Mouse (Mus musculus) heart, postnatal 0 days (tissue): ENCODE data around the gene Lamc3. TPM values are rescaled to one million over a fixed set of nuclear protein-coding genes. Genes with fewer than 3 reads are reported as not detected.
A peak's percentile ranks its signal among the peaks of the same experiment; 100 is the strongest.

ENCODE experiments used
- ATAC-seq: fragments of 200-750 bp; cut with Nextera tagmentation; 2 replicates; pipeline ENCODE4 v1.8.0; 2017; ENCODE audit warnings: low read depth, moderate number of reproducible peaks, moderate library complexity; ENCODE audit not compliant: insufficient read depth
- DNase-seq: peaks from one replicate; pipeline ENCODE4 v3.0.0-alpha.2; 2016; ENCODE audit warnings: low spot score
- H3K27ac ChIP-seq: fragments of 300-500 bp; sonication (generic); 2 replicates; pipeline ENCODE4 v1.5.1; 2014; ENCODE audit warnings: low read depth, mild to moderate bottlenecking
- H3K27me3 ChIP-seq: fragments of 300-500 bp; sonication (generic); 2 replicates; pipeline ENCODE4 v1.6.1; 2014; ENCODE audit warnings: low read length, mixed read lengths; ENCODE audit not compliant: control insufficient read depth, insufficient read depth
- H3K36me3 ChIP-seq: fragments of 300-500 bp; sonication (generic); replicated peaks from 2 replicates; pipeline ENCODE4 v1.6.1; 2014; ENCODE audit warnings: low read length, mixed read lengths; ENCODE audit not compliant: control insufficient read depth, insufficient read depth
- H3K4me1 ChIP-seq: fragments of 300-500 bp; sonication (generic); 2 replicates; pipeline ENCODE4 v1.6.1; 2014; ENCODE audit warnings: antibody characterized with exemption; ENCODE audit not compliant: control insufficient read depth, insufficient read depth
- H3K4me2 ChIP-seq: fragments of 300-500 bp; sonication (generic); 2 replicates; pipeline ENCODE4 v1.6.1; 2014; ENCODE audit warnings: low read depth, mild to moderate bottlenecking, low read length, moderate library complexity
- H3K4me3 ChIP-seq: fragments of 300-500 bp; sonication (generic); 2 replicates; pipeline ENCODE4 v1.5.1; 2014; ENCODE audit warnings: low read depth, low read length
- H3K9ac ChIP-seq: fragments of 300-500 bp; sonication (generic); replicated peaks from 2 replicates; pipeline ENCODE4 v1.6.1; 2014; ENCODE audit warnings: low read depth, low read length, mixed read lengths
- H3K9me3 ChIP-seq: fragments of 300-500 bp; sonication (generic); replicated peaks from 2 replicates; pipeline ENCODE4 v1.6.1; 2016; ENCODE audit warnings: low read length; ENCODE audit not compliant: control insufficient read depth
- CTCF ChIP-seq: IDR thresholded peaks from 2 replicates; pipeline ENCODE4 v1.5.1; 2016; ENCODE audit warnings: antibody characterized with exemption, control low read depth, low read depth
- EP300 ChIP-seq: IDR thresholded peaks from 2 replicates; pipeline ENCODE4 v1.6.1; 2016; ENCODE audit warnings: antibody characterized with exemption, low read depth
- WGBS: fragments of 180-500 bp; shearing (Covaris S2); extraction: QIAGEN DNeasy Blood & Tissue Kit; methylation state at CpG from one replicate; pipeline ENCODE4 v1.1.7; 2014; 5-methylcytosine and 5-hydroxymethylcytosine counted together
- polyA plus RNA-seq: library from polyadenylated mRNA; unstranded; fragments of >200 nt; fragmentation: Nextera tagmentation; extraction: Ambion mirVana; gene quantifications from 2 replicates; pipeline ENCODE4 v1.2.1, GENCODE M21; 2015
- total RNA-seq: library from RNA; depleted of rRNA; stranded (reverse); fragments of >200 nt; gene quantifications from 2 replicates; pipeline ENCODE4 v1.2.3, GENCODE M21; 2014; ENCODE audit warnings: low replicate concordance

Gene Lamc3
- total and polyA plus RNA-seq, 2 experiments from 2014 or later, result 0.16 to 0.65 TPM

DNA sequence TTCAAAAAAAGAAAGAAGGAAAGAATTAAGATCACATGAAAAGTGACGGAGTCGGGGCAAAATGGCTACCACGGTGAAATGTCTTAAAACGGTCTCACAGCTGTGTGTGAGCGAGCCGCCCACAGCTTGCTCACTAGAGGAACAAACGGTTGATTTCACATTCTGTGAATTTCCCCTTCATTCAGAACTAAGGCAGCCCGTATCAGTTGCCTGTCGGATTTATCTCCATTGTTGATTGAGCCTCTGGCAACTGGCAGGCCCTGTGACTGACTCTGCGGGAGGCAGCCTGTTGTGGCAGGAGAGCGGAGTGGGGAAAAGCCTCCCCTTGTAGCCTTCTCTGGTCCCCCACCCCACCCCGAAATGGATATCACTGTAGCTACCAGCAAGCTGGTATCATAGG is 10.6 kb upstream of the Lamc3 start:
- H3K27ac ChIP-seq, result no peak overlapping the region
- H3K9me3 ChIP-seq, result no peaks in the 10 kb centered on the region
- DNase-seq (no peak), ATAC-seq (no peak)
- no peak overlapping the region for H3K9ac ChIP-seq
- H3K27me3 ChIP-seq, result peaks cover 38% of the 10 kb centered on the region
- H3K4me2 ChIP-seq, result no peak overlapping the region
- no peaks in the 10 kb centered on the region for H3K4me1 ChIP-seq
- no peaks in the 10 kb centered on the region for H3K36me3 ChIP-seq
- TF ChIP-seq EP300, result no peak
- TF ChIP-seq CTCF, result no peak
- no peak overlapping the region for H3K4me3 ChIP-seq
- 20% methylated on average over 12 of the region's 12 CpGs for WGBS

DNA sequence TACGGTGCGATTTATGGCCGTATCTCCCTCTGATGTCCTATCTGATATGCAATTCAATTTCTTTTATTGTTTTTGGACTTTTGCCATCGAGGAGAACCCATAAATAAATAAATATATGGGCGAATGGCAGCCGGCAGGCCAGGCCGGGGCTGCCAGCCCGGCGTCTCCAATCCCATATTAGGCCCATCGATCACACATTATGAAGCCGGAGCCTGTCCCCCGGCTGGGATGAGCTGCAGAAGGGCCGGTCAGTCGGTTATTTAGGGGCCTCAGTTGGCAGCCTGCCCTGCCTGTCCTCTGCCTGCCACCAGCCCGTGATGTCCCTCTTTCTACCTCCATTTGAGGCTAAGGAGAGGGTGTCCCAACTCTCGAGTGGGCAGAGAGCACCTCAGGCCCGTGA is 8.5 kb upstream of the Lamc3 start:
- Histone ChIP-seq H3K9me3 (no peaks in the 10 kb centered on the region), H3K4me1 (no peaks in the 10 kb centered on the region), H3K4me2 (no peak overlapping the region), H3K4me3 (no peak overlapping the region), H3K36me3 (no peaks in the 10 kb centered on the region), H3K27ac (no peak overlapping the region), H3K9ac (no peak overlapping the region), H3K27me3 (peaks cover 56% of the 10 kb centered on the region)
- ATAC-seq, result no peak
- WGBS, result 67% methylated on average over 17 of the region's 17 CpGs
- no peak for DNase-seq
- TF ChIP-seq EP300 (no peak), CTCF (no peak)

DNA sequence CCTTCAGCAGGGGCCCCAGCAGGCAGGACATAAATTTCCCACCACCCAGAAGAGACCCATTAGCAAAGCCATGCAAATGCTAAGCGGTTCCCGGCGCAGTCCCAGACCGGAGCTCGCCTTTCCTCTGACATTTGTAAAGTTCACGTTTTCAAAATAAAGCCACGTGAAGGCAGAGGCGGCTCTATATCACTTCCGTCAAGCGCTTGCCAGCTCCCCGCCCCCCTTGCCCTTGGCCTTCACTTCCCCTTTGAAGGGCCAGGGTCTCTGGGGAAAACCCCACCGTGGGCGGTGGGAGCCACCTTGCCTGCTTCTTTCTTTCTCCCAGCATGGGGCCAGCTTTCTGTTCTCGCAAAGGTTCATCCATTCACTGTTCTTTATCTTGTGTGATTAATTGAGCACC is 6.2 kb upstream of the Lamc3 start:
- Histone ChIP-seq H3K9me3 (no peaks in the 10 kb centered on the region), H3K4me1 (no peaks in the 10 kb centered on the region), H3K27me3 (peaks cover 69% of the 10 kb centered on the region), H3K27ac (no peak overlapping the region), H3K4me2 (no peak overlapping the region), H3K4me3 (no peak overlapping the region), H3K9ac (no peak overlapping the region), H3K36me3 (no peaks in the 10 kb centered on the region)
- TF ChIP-seq EP300 (no peak), CTCF (no peak)
- WGBS, result 10% methylated on average over 14 of the region's 14 CpGs
- DNase-seq, result no peak
- ATAC-seq, result no peak

- H3K4me1 ChIP-seq, result no peaks in the 10 kb centered on the region
- H3K9ac ChIP-seq, result no peak overlapping the region
- H3K4me3 ChIP-seq, result no peak overlapping the region
- TF ChIP-seq CTCF (no peak), EP300 (no peak)
- no peak overlapping the region for H3K27ac ChIP-seq
- H3K9me3 ChIP-seq, result no peaks in the 10 kb centered on the region
- no peak for ATAC-seq
- peaks cover 81% of the 10 kb centered on the region for H3K27me3 ChIP-seq
- no peak for DNase-seq
- 18% methylated on average over 4 of the region's 4 CpGs for WGBS
- H3K36me3 ChIP-seq, result no peaks in the 10 kb centered on the region
- H3K4me2 ChIP-seq, result no peak overlapping the region
Observed at GRCm38 (mm10) chr2:31883061-31883460, 4.0 kb upstream of the Lamc3 start.

GRCm38 (mm10) chr2:31884806-31885205 is 2.3 kb upstream of the Lamc3 start:
- Histone ChIP-seq H3K36me3 (no peaks in the 10 kb centered on the region), H3K27ac (no peak overlapping the region), H3K4me2 (no peak overlapping the region), H3K4me1 (no peaks in the 10 kb centered on the region), H3K9me3 (no peaks in the 10 kb centered on the region), H3K27me3 (peaks cover 89% of the 10 kb centered on the region), H3K4me3 (no peak overlapping the region), H3K9ac (no peak overlapping the region)
- TF ChIP-seq CTCF (peak; percentile 61), EP300 (no peak)
- 21% methylated on average over 6 of the region's 6 CpGs for WGBS
- no peak for ATAC-seq
- DNase-seq, result no peak

- no peak overlapping the region for H3K4me3 ChIP-seq
- H3K36me3 ChIP-seq, result no peaks in the 10 kb centered on the region
- ATAC-seq, result 0 out of 2 replicates have a peak, but pooled peaks have one; percentile 5
- TF ChIP-seq CTCF, result no peak
- no peak for TF ChIP-seq EP300
- no peaks in the 10 kb centered on the region for H3K9me3 ChIP-seq
- no peaks in the 10 kb centered on the region for H3K4me1 ChIP-seq
- no peak for DNase-seq
- no peak overlapping the region for H3K4me2 ChIP-seq
- peaks cover 69% of the 10 kb centered on the region for H3K27me3 ChIP-seq
- H3K9ac ChIP-seq, result no peak overlapping the region
- 28% methylated on average over 1 of the region's 1 CpGs for WGBS
- no peak overlapping the region for H3K27ac ChIP-seq
Observed at GRCm38 (mm10) chr2:31888871-31889270, 1.8 kb downstream of the Lamc3 start.
